Mouse (Mus musculus): ENCODE data around the gene Olfr1249. TPM values are rescaled to one million over a fixed set of nuclear protein-coding genes. Genes with fewer than 3 reads are reported as not detected.
"Not testable (repeated sequence)": the region's sequence is repeated elsewhere in the genome, so short reads cannot be mapped to it uniquely, and the experiment has no call there.

Olfr1249 gene
- not detected for total RNA-seq (2021)
- long read RNA-seq, experiment 1: 0 reads
- long read RNA-seq, experiment 2: 0 reads

GRCm38 (mm10) chr2:89634883-89635282 lies at the start of gene Olfr1249:
Gene Olfr1249 (minus strand): TSS chr2:89634983.
- intact Hi-C loops (cut with DNase I): no loop called here
- no peak for DNase-seq

DNA sequence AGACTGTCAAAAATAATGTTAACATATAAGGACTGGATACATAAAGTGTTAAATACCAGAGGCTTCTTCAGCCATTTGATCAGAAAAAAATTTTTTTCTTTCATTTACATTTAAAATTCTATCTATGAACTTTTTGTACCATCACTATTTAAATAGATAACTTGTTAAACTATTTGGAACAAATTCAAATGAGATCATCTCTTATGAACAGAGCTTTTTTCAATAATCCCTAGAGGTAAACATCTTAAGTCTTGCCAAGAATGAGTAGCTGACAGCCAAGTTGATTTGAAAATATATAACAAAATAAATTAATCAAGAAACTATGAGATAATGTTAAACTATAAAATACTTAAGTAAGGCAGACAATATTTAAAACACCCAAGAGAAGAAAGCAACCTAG lies 37.1 kb upstream of the Olfr1249 start, which contains the start of gene Olfr1251:
Gene Olfr1251 (minus strand): TSS at position 101 of the 400 bp plus-strand sequence.
- DNase-seq: no peak
- intact Hi-C loops (cut with DNase I): no loop called here

GRCm38 (mm10) chr2:89661367-89661766 lies 26.6 kb upstream of the Olfr1249 start, which contains the start of gene Olfr1250:
Gene Olfr1250 (minus strand): TSS chr2:89661467.
- intact Hi-C loops (cut with DNase I): no loop called here

DNA sequence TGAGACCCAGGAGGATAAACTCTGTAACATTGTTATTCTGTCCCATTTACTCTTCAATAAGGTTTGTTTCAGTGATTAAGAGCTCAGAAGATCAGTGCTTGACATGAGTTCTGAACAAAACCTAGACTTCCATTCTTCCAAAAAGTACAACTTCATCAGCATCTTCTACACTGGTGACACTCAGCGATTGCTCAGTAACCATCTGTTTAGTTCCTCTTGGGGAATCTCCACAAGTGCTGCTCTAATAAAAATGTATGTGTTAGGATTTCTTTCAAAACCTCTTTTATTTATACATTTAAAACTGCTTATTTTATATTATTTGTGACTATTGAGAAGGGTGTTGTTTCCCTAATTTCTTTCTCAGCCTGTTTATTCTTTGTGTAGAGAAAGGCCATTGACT lies 16.6 kb downstream of the Olfr1249 start, which contains the start of gene Olfr1248:
Gene Olfr1248 (minus strand): TSS at position 101 of the 400 bp plus-strand sequence.
- intact Hi-C loops (cut with DNase I): not testable (repeated sequence)

More at GRCm38 (mm10) chr2:89661367-89661766, 26.6 kb upstream of the Olfr1249 start, which contains the start of gene Olfr1250:
- no peak for DNase-seq

GRCm38 (mm10) chr2:89614030-89614429 lies 20.8 kb downstream of the Olfr1249 start, which contains the start of gene Olfr1247:
Gene Olfr1247 (minus strand): TSS chr2:89614130.
- intact Hi-C loops (cut with DNase I): no loop called here
- no peak for DNase-seq

More for the DNA sequence above, 16.6 kb downstream of the Olfr1249 start, which contains the start of gene Olfr1248:
- not testable (repeated sequence) for DNase-seq

DNA sequence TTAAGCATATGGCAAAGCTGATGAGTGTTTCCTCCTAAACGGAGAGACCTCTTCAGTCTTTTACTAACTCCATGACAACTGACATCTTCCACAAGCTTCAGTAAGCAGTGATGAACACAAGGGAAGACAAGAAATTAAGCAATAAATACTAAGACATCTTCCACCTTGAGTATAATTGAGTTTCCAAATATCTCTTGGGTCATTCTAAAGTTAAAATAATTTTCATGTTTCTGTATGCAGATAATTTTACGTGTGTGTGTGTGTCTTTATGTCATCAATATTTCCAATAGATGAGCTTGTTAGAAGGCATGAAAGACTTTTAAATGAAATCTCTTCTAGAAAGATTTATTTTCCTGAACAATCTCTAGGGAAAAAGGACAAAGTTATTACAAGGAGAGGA lies 41.7 kb downstream of the Olfr1249 start, which contains the start of gene Olfr1246:
Gene Olfr1246 (minus strand): TSS at position 101 of the 400 bp plus-strand sequence.
- intact Hi-C loops (cut with DNase I): no loop called here
- DNase-seq: no peak

Other genes starting within 250 kb of the Olfr1249 start
- not detected for gene Olfr1238, start 225.3 kb downstream of the Olfr1249 start, total RNA-seq (2021)
- gene Olfr1239, start 214.6 kb downstream of the Olfr1249 start, total RNA-seq (2021): not detected
- gene Olfr1240, start 192.0 kb downstream of the Olfr1249 start, total RNA-seq (2021): not detected
- not detected for gene Olfr1241, start 147.9 kb downstream of the Olfr1249 start, total RNA-seq (2021)
- not detected for gene Olfr1242, start 136.6 kb downstream of the Olfr1249 start, total RNA-seq (2021)
- gene Olfr1243, start 103.5 kb downstream of the Olfr1249 start, total RNA-seq (2021): not detected
- not detected for gene Olfr1245, start 56.5 kb downstream of the Olfr1249 start, total RNA-seq (2021)
- not detected for gene Olfr1246, start 41.8 kb downstream of the Olfr1249 start, total RNA-seq (2021)
- under 1 TPM in 1 of 2 experiments, not detected in 1; 0.05 TPM for gene Olfr1247, start 20.9 kb downstream of the Olfr1249 start, total RNA-seq (2021)
- not detected for gene Olfr1248, start 16.7 kb downstream of the Olfr1249 start, total RNA-seq (2021)
- not detected for gene Olfr1250, start 26.5 kb upstream of the Olfr1249 start, total RNA-seq (2021)
- not detected for gene Olfr1251, start 37.0 kb upstream of the Olfr1249 start, total RNA-seq (2021)
- not detected for gene Olfr1252, start 90.0 kb upstream of the Olfr1249 start, total RNA-seq (2021)
- gene Olfr1253, start 122.1 kb upstream of the Olfr1249 start, total RNA-seq (2021): not detected
- not detected for gene Olfr1254, start 158.6 kb upstream of the Olfr1249 start, total RNA-seq (2021)
- gene Olfr1255, start 177.1 kb upstream of the Olfr1249 start, total RNA-seq (2021): not detected
- not detected for gene Olfr1256, start 206.6 kb upstream of the Olfr1249 start, total RNA-seq (2021)
- not detected for gene Olfr48, start 213.2 kb upstream of the Olfr1249 start, total RNA-seq (2021)
- gene Olfr1257, start 243.5 kb upstream of the Olfr1249 start, total RNA-seq (2021): not detected

Data from gastrocnemius, postnatal 36 days (tissue).